Mouse (Mus musculus): Measurements from ENCODE around the gene Syne2. TPM values are rescaled to one million over a fixed set of nuclear protein-coding genes. Genes with fewer than 3 reads are reported as not detected.
"Not testable (repeated sequence)": the region's sequence is repeated elsewhere in the genome, so short reads cannot be mapped to it uniquely, and the experiment has no call there.

Syne2 gene
- total RNA-seq, 2 experiments from 2014 or later, result 20.5 to 22.5 TPM

DNA sequence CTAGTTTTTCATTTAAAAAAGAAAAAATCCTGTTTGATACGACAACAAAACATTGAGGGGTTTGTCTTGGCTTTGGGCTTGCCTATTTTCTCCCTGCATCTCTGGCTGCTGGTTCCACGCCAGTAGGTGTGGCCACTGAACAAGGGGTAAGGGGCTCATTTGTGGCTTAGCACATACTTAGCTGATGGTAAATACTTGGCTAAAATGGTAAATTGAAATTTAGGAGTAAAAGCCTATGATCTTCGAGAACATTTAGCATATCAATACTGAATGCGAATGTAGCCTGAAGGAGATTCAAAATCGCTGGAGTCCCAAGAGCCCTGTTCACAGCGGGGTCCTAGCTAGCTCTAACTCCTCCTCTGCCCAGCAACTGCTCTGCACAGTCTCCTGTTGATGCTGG, 318.8 kb downstream of the Syne2 start:
- Histone ChIP-seq H3K27ac (no peak overlapping the region), H3K4me3 (no peak overlapping the region)
- intact Hi-C loops (cut with DNase I), result no loop called here
- DNase-seq (ENCODE audit: extremely low spot score in 1 of 2, low spot score in 2 of 2), result no peak
- no peak for TF ChIP-seq CTCF (IDR thresholded peaks at IDR 0.05)

DNA sequence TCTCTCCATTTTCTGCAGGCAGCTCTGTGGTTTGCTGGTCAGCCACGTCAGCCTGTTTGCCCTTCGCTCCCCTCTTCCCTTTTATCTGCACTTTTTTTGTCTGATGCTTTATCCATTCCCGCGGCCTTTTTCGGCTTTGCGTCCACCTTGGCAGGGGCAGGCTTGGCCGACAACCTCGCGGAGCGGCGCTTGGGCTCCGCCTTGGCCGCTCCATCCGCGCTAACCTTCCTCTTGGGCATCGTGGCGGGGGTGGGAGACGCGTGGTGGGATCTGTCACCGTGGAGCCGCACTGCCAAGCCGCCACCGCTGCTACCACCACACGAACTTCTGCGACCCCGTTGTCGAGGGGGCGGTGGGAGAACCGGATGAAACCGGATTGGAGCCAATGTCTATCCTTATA, 334.5 kb downstream of the Syne2 start:
- peak overlapping the region; percentile 22; the same call in 1 of the 2 replicates for H3K4me3 ChIP-seq
- intact Hi-C loops (cut with DNase I); DNase-seq (ENCODE audit: extremely low spot score in 1 of 2, low spot score in 2 of 2); H3K27ac ChIP-seq: not testable (repeated sequence)

Small RNAs within 50 kb of the gene (microRNA-seq; reads per million reads assigned to microRNA genes)
- 0.24 reads per million in 2 experiments for gene Mir5101

Other genes starting within 250 kb of the Syne2 start
- 10 to 100 TPM; 81.7 to 84.9 TPM for gene Ppp2r5e, start 221.9 kb upstream of the Syne2 start, total RNA-seq (2021)
- gene Wdr89, start 148.6 kb upstream of the Syne2 start, total RNA-seq (2021), result 1 to 10 TPM; 2.3 to 3.7 TPM
- gene Sgpp1, start 82.4 kb upstream of the Syne2 start, total RNA-seq (2021), result 10 to 100 TPM; 27.5 to 29.4 TPM

Data from left cerebral cortex, adult 2 months (tissue).